Mouse (Mus musculus) liver, embryonic 14.5 days (tissue): ENCODE results near the gene Cnot11. TPM values are rescaled to one million over a fixed set of nuclear protein-coding genes. Genes with fewer than 3 reads are reported as not detected.
A peak's percentile ranks its signal among the peaks of the same experiment; 100 is the strongest.

Experiments
- ATAC-seq: fragments of 200-750 bp; cut with Nextera tagmentation; 2 replicates; pipeline ENCODE4 v1.8.0; 2017; ENCODE audit warnings: moderate number of reproducible peaks, mild to moderate bottlenecking, moderate library complexity; ENCODE audit not compliant: insufficient read depth
- DNase-seq, 3 experiments: peaks; one replicate each; pipeline ENCODE4 v3.0.0-alpha.2; 2012 to 2013; ENCODE audit warnings: low read depth in 3 of 3, low spot score in 3 of 3
- H3K27ac ChIP-seq: fragments of 300-500 bp; sonication (generic); 2 replicates; pipeline ENCODE4 v1.5.1; 2014; ENCODE audit warnings: moderate library complexity, mild to moderate bottlenecking, control low read depth, inconsistent platforms
- H3K27me3 ChIP-seq: fragments of 300-500 bp; sonication (generic); 2 replicates; pipeline ENCODE4 v1.6.1; 2014; ENCODE audit warnings: mild to moderate bottlenecking, low read length, moderate library complexity; ENCODE audit not compliant: control insufficient read depth, insufficient read depth
- H3K36me3 ChIP-seq: fragments of 300-500 bp; sonication (generic); replicated peaks from 2 replicates; pipeline ENCODE4 v1.6.1; 2014; ENCODE audit warnings: low read depth; ENCODE audit not compliant: control insufficient read depth, insufficient read depth
- H3K4me1 ChIP-seq, 2 experiments: fragments of 200-500 bp in 1 of 2; fragments of 300-500 bp in 1 of 2; sonication (generic) in 1 of 2; replicated peaks; 2 replicates each; pipeline ENCODE4 v1.6.1; 2012 to 2014; ENCODE audit warnings: antibody characterized with exemption in 1 of 2, inconsistent platforms in 1 of 2, low read length in 1 of 2; ENCODE audit not compliant: control insufficient read depth in 2 of 2, insufficient read depth in 2 of 2
- H3K4me2 ChIP-seq: fragments of 300-500 bp; sonication (generic); 2 replicates; pipeline ENCODE4 v1.6.1; 2014; ENCODE audit warnings: low read depth, mild to moderate bottlenecking, control low read depth, moderate library complexity
- H3K4me3 ChIP-seq, 2 experiments: fragments of 200-500 bp in 1 of 2; fragments of 300-500 bp in 1 of 2; sonication (generic) in 1 of 2; 2 replicates each; pipeline ENCODE4 v1.5.1; 2012 to 2014; ENCODE audit warnings: low read depth in 2 of 2, low read length in 2 of 2, mild to moderate bottlenecking in 2 of 2, control low read depth in 1 of 2, inconsistent platforms in 1 of 2, moderate library complexity in 1 of 2; ENCODE audit not compliant: insufficient read depth in 1 of 2
- H3K9ac ChIP-seq: fragments of 300-500 bp; sonication (generic); replicated peaks from 2 replicates; pipeline ENCODE4 v1.6.1; 2014; ENCODE audit warnings: mild to moderate bottlenecking, control low read depth, moderate library complexity
- H3K9me3 ChIP-seq: fragments of 300-500 bp; sonication (generic); 2 replicates; pipeline ENCODE4 v1.6.1; 2016; ENCODE audit warnings: low read length, mixed read lengths; ENCODE audit not compliant: control insufficient read depth
- CTCF ChIP-seq: IDR thresholded peaks from 2 replicates; pipeline ENCODE4 v1.5.1; 2016; ENCODE audit warnings: antibody characterized with exemption, low read depth, control low read depth
- EP300 ChIP-seq: IDR thresholded peaks from 2 replicates; pipeline ENCODE4 v1.6.1; 2016; ENCODE audit warnings: antibody characterized with exemption, low read depth
- WGBS: fragments of 180-500 bp; shearing (Covaris S2); extraction: QIAGEN DNeasy Blood & Tissue Kit; methylation state at CpG from one replicate; pipeline ENCODE4 v1.1.7; 2014; ENCODE audit not compliant: insufficient replicate concordance; 5-methylcytosine and 5-hydroxymethylcytosine counted together
- polyA plus RNA-seq, 2 experiments: library from polyadenylated mRNA; depleted of rRNA in 1 of 2; stranded (reverse) in 1 of 2; unstranded in 1 of 2; fragments of >200 nt; fragmentation: Nextera tagmentation in 1 of 2; extraction: Ambion mirVana in 1 of 2; gene quantifications; 2 replicates each; pipeline versions ENCODE4 v1.2.1 to v1.2.3; 2012 to 2014

The Cnot11 gene
- polyA plus RNA-seq, 2 experiments: 8.0 to 10.0 TPM

- no peak overlapping the region for H3K4me3 ChIP-seq
- H3K4me2 ChIP-seq: no peak overlapping the region
- H3K36me3 ChIP-seq: no peaks in the 10 kb centered on the region
- no peak overlapping the region for H3K27ac ChIP-seq
- no peaks in the 10 kb centered on the region for H3K4me1 ChIP-seq
- TF ChIP-seq CTCF (no peak), EP300 (no peak)
- DNase-seq: no peak
- no peak for ATAC-seq
- no peaks in the 10 kb centered on the region for H3K27me3 ChIP-seq
- no peaks in the 10 kb centered on the region for H3K9me3 ChIP-seq
- 62% methylated on average over 8 of the region's 8 CpGs for whole genome bisulfite sequencing
- no peak overlapping the region for H3K9ac ChIP-seq
Measured at GRCm38 (mm10) chr1:39511775-39512174, 23.0 kb upstream of the Cnot11 start.

DNA sequence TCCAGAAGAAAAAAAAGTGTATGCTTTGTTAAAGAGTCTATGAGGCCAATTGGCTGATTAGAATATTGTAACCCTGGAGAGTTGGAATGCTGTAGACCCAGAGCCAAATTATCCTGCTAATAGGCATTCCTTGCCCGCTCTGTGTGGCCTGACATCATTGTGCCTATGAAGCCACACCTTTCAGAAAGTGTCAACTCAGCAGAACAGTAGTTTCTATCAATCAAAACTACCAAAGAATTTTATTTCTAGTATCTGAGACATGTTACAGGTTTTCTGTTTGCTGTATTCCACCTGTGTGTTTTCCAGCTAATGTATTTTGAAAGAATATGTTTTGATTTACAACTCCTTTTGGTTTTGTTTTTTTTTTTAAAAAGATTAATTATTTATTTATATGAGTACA, 22.6 kb upstream of the Cnot11 start:
- Histone ChIP-seq H3K27ac (no peak overlapping the region), H3K4me2 (no peak overlapping the region), H3K9me3 (no peaks in the 10 kb centered on the region), H3K27me3 (no peaks in the 10 kb centered on the region), H3K36me3 (no peaks in the 10 kb centered on the region), H3K4me1 (no peaks in the 10 kb centered on the region), H3K4me3 (no peak overlapping the region), H3K9ac (no peak overlapping the region)
- no peak for ATAC-seq
- no peak for DNase-seq
- TF ChIP-seq EP300 (no peak), CTCF (no peak)
- WGBS: 74% methylated on average over 1 of the region's 1 CpGs

GRCm38 (mm10) chr1:39515303-39515991, 19.3 kb upstream of the Cnot11 start:
- H3K4me2 ChIP-seq: no peak overlapping the region
- H3K4me3 ChIP-seq: no peak overlapping the region
- H3K27ac ChIP-seq: no peak overlapping the region
- ATAC-seq (no peak), DNase-seq (no peak)
- H3K9me3 ChIP-seq: no peaks in the 10 kb centered on the region
- no peaks in the 10 kb centered on the region for H3K4me1 ChIP-seq
- 74% methylated on average over 10 of the region's 10 CpGs for WGBS
- TF ChIP-seq CTCF (no peak), EP300 (no peak)
- H3K9ac ChIP-seq: no peak overlapping the region
- no peaks in the 10 kb centered on the region for H3K36me3 ChIP-seq
- no peaks in the 10 kb centered on the region for H3K27me3 ChIP-seq

DNA sequence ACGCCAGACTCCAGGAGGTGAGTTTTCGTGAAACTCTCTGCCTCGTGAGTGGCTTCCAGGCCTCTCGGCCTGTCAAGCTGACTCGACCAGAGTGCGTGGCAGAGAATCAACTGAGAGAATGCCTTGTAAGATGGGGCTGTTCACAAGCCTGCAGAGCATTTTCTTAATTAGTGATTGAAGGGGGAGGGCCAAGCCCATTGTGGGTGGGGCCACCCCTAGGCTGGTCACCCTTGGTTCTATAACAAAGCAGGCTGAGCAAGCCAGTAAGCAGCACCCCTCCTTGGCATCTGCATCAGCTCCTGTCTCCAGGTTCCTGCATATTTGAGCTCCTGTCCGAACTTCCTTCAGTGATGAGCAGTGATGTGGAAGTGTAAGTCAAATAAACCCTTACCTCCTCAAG, 13.5 kb upstream of the Cnot11 start:
- H3K27ac ChIP-seq: no peak overlapping the region
- no peaks in the 10 kb centered on the region for H3K36me3 ChIP-seq
- no peaks in the 10 kb centered on the region for H3K4me1 ChIP-seq
- WGBS: 83% methylated on average over 7 of the region's 7 CpGs
- no peaks in the 10 kb centered on the region for H3K27me3 ChIP-seq
- ATAC-seq: no peak
- no peaks in the 10 kb centered on the region for H3K9me3 ChIP-seq
- no peak overlapping the region for H3K4me2 ChIP-seq
- DNase-seq: no peak
- no peak overlapping the region for H3K9ac ChIP-seq
- TF ChIP-seq EP300 (no peak), CTCF (no peak)
- no peak overlapping the region for H3K4me3 ChIP-seq

- no peak overlapping the region for H3K9ac ChIP-seq
Measured at GRCm38 (mm10) chr1:39522519-39522918, 12.3 kb upstream of the Cnot11 start.

More at GRCm38 (mm10) chr1:39522519-39522918, 12.3 kb upstream of the Cnot11 start:
- no peak overlapping the region for H3K4me2 ChIP-seq
- H3K4me1 ChIP-seq: 0 out of 4 replicates have a peak, but pooled peaks cover 0 to under 1% of the 10 kb centered on the region in 2 experiments
- WGBS: 18% methylated on average over 5 of the region's 5 CpGs
- DNase-seq: peak in 1 of 3 experiments; percentile 26
- no peak overlapping the region for H3K4me3 ChIP-seq
- H3K27me3 ChIP-seq: no peaks in the 10 kb centered on the region
- no peak for TF ChIP-seq EP300
- peak; percentile 72 for TF ChIP-seq CTCF
- no peaks in the 10 kb centered on the region for H3K9me3 ChIP-seq
- ATAC-seq: no peak
- H3K27ac ChIP-seq: no peak overlapping the region
- no peaks in the 10 kb centered on the region for H3K36me3 ChIP-seq
